Mouse (Mus musculus): ENCODE results near the gene Pagr1a. TPM values are rescaled to one million over a fixed set of nuclear protein-coding genes. Genes with fewer than 3 reads are reported as not detected.

Pagr1a gene
- total RNA-seq, 2 experiments from 2014 or later, result 24.9 to 34.2 TPM

GRCm38 (mm10) chr7:127021563-127022527 lies 4.7 kb upstream of the Pagr1a start:
- no peak for DNase-seq (ENCODE audit: low spot score in 2 of 2)

GRCm38 (mm10) chr7:127020901-127021562 lies 3.9 kb upstream of the Pagr1a start, which contains the start of the genes Gm42742 and Prrt2:
Gene Gm42742, minus strand, starts transcription at chr7:127021097.
Gene Prrt2, minus strand, starts transcription at chr7:127021211.
- DNase-seq (ENCODE audit: low spot score in 2 of 2), result peak; percentile 62 to 72

GRCm38 (mm10) chr7:127020491-127020890 lies 3.3 kb upstream of the Pagr1a start:
- DNase-seq (ENCODE audit: low spot score in 2 of 2), result no peak

GRCm38 (mm10) chr7:127020031-127020430 lies 2.9 kb upstream of the Pagr1a start:
- no peak for DNase-seq (ENCODE audit: low spot score in 2 of 2)

- no peak for DNase-seq (ENCODE audit: low spot score in 2 of 2)
These were observed 2.3 kb upstream of the Pagr1a start for GRCm38 (mm10) chr7:127019306-127019960.

- no peak for DNase-seq (ENCODE audit: low spot score in 2 of 2)
These were observed 1.5 kb upstream of the Pagr1a start for GRCm38 (mm10) chr7:127018416-127019305.

- DNase-seq (ENCODE audit: low spot score in 2 of 2), result no peak
These were observed 796 bp upstream of the Pagr1a start for GRCm38 (mm10) chr7:127017950-127018345.

- no peak for DNase-seq (ENCODE audit: low spot score in 2 of 2)
These were observed 640 bp downstream of the Pagr1a start for GRCm38 (mm10) chr7:127016486-127016938.

- no peak for DNase-seq (ENCODE audit: low spot score in 2 of 2)
These were observed 869 bp downstream of the Pagr1a start, which contains the start of gene Pagr1b for GRCm38 (mm10) chr7:127016481-127016485. Gene Pagr1b, minus strand, starts transcription at chr7:127016484.

GRCm38 (mm10) chr7:127016081-127016480 lies 1.1 kb downstream of the Pagr1a start:
- DNase-seq (ENCODE audit: low spot score in 2 of 2), result no peak

GRCm38 (mm10) chr7:127014993-127015392 lies 2.2 kb downstream of the Pagr1a start:
- DNase-seq (ENCODE audit: low spot score in 2 of 2), result no peak

- DNase-seq (ENCODE audit: low spot score in 2 of 2), result no peak
These were observed 2.8 kb downstream of the Pagr1a start, which contains the start of gene Mvp for GRCm38 (mm10) chr7:127014320-127014719. Gene Mvp, minus strand, starts transcription at chr7:127014621.

GRCm38 (mm10) chr7:127013385-127013784 lies 3.8 kb downstream of the Pagr1a start:
- DNase-seq (ENCODE audit: low spot score in 2 of 2), result no peak

- DNase-seq (ENCODE audit: low spot score in 2 of 2), result no peak
These were observed 4.3 kb downstream of the Pagr1a start for GRCm38 (mm10) chr7:127012845-127013244.

GRCm38 (mm10) chr7:127012374-127012773 lies 4.8 kb downstream of the Pagr1a start:
- DNase-seq (ENCODE audit: low spot score in 2 of 2), result no peak

GRCm38 (mm10) chr7:127011717-127012116 lies 5.4 kb downstream of the Pagr1a start:
- no peak for DNase-seq (ENCODE audit: low spot score in 2 of 2)

- DNase-seq (ENCODE audit: low spot score in 2 of 2), result no peak
These were observed 6.1 kb downstream of the Pagr1a start for GRCm38 (mm10) chr7:127011051-127011450.

- peak in 1 of 2 experiments; percentile 20 for DNase-seq (ENCODE audit: low spot score in 2 of 2)
These were observed 7.7 kb downstream of the Pagr1a start for GRCm38 (mm10) chr7:127009307-127010085.

GRCm38 (mm10) chr7:127008239-127009019 lies 8.7 kb downstream of the Pagr1a start:
- peak; percentile 64 to 65 for DNase-seq (ENCODE audit: low spot score in 2 of 2)
